Mouse (Mus musculus): ENCODE measurements around the gene Spata31d1a. TPM values are rescaled to one million over a fixed set of nuclear protein-coding genes. Genes with fewer than 3 reads are reported as not detected.
"Not testable (repeated sequence)": the region's sequence is repeated elsewhere in the genome, so short reads cannot be mapped to it uniquely, and the experiment has no call there.

Spata31d1a gene
- not detected for total RNA-seq (2021)
- long read RNA-seq, experiment 1: 0 reads
- long read RNA-seq, experiment 2: 0 reads

GRCm38 (mm10) chr13:59710230-59710629, at the start of gene Spata31d1a:
Gene Spata31d1a, minus strand, starts transcription at chr13:59710330.
- intact Hi-C loops (cut with DNase I; ENCODE audit: low total_unique reads): no loop called here

GRCm38 (mm10) chr13:59756906-59757305, 46.8 kb upstream of the Spata31d1a start:
- intact Hi-C loops (cut with DNase I; ENCODE audit: low total_unique reads): no loop called here
- no peak for DNase-seq

More at GRCm38 (mm10) chr13:59710230-59710629, at the start of gene Spata31d1a:
- DNase-seq: no peak

- DNase-seq: no peak
- intact Hi-C loops (cut with DNase I; ENCODE audit: low total_unique reads): no loop called here
These were observed 40.2 kb upstream of the Spata31d1a start for GRCm38 (mm10) chr13:59750310-59750709.

GRCm38 (mm10) chr13:59746711-59747110, 36.6 kb upstream of the Spata31d1a start, which contains the start of gene 1700014D04Rik:
Gene 1700014D04Rik, minus strand, starts transcription at chr13:59746752.
- DNase-seq: no peak
- intact Hi-C loops (cut with DNase I; ENCODE audit: low total_unique reads): no loop called here

GRCm38 (mm10) chr13:59746164-59746563, 36.0 kb upstream of the Spata31d1a start:
- no peak for DNase-seq
- intact Hi-C loops (cut with DNase I; ENCODE audit: low total_unique reads): no loop called here

- no peak for DNase-seq
- intact Hi-C loops (cut with DNase I; ENCODE audit: low total_unique reads): no loop called here
These were observed 35.3 kb upstream of the Spata31d1a start for GRCm38 (mm10) chr13:59745462-59745861.

- intact Hi-C loops (cut with DNase I; ENCODE audit: low total_unique reads): no loop called here
- DNase-seq: peak; percentile 18
These were observed 31.6 kb upstream of the Spata31d1a start for GRCm38 (mm10) chr13:59741697-59742096.

GRCm38 (mm10) chr13:59741096-59741495, 31.0 kb upstream of the Spata31d1a start:
- intact Hi-C loops (cut with DNase I; ENCODE audit: low total_unique reads): no loop called here
- no peak for DNase-seq

- DNase-seq: no peak
- intact Hi-C loops (cut with DNase I; ENCODE audit: low total_unique reads): no loop called here
These were observed 29.3 kb upstream of the Spata31d1a start for GRCm38 (mm10) chr13:59739397-59739796.

- intact Hi-C loops (cut with DNase I; ENCODE audit: low total_unique reads): no loop called here
- DNase-seq: no peak
These were observed 28.3 kb upstream of the Spata31d1a start for GRCm38 (mm10) chr13:59738455-59738854.

- intact Hi-C loops (cut with DNase I; ENCODE audit: low total_unique reads): no loop called here
- no peak for DNase-seq
These were observed 25.1 kb upstream of the Spata31d1a start for GRCm38 (mm10) chr13:59735190-59735589.

- DNase-seq; intact Hi-C loops (cut with DNase I; ENCODE audit: low total_unique reads): not testable (repeated sequence)
These were observed 24.2 kb upstream of the Spata31d1a start for GRCm38 (mm10) chr13:59734347-59734746.

- intact Hi-C loops (cut with DNase I; ENCODE audit: low total_unique reads): no loop called here
- no peak for DNase-seq
These were observed 23.8 kb upstream of the Spata31d1a start for GRCm38 (mm10) chr13:59733936-59734335.

- intact Hi-C loops (cut with DNase I; ENCODE audit: low total_unique reads): no loop called here
- DNase-seq: no peak
These were observed 21.5 kb upstream of the Spata31d1a start, which contains the start of gene Spata31d1d for GRCm38 (mm10) chr13:59731652-59732051. Gene Spata31d1d, minus strand, starts transcription at chr13:59731752.

- peak; percentile 77 for DNase-seq
- intact Hi-C loops (cut with DNase I; ENCODE audit: low total_unique reads): loop anchor here (5.0 kb wide), 2 partner anchors 111 to 211 kb away; no protein-coding TSS in a partner anchor
These were observed 18.4 kb upstream of the Spata31d1a start for GRCm38 (mm10) chr13:59728378-59729093.

- intact Hi-C loops (cut with DNase I; ENCODE audit: low total_unique reads): loop anchor here (5.0 kb wide), 2 partner anchors 109 to 209 kb away; no protein-coding TSS in a partner anchor
- no peak for DNase-seq
These were observed 16.2 kb upstream of the Spata31d1a start for GRCm38 (mm10) chr13:59726139-59726867.

- DNase-seq; intact Hi-C loops (cut with DNase I; ENCODE audit: low total_unique reads): not testable (repeated sequence)
These were observed 12.0 kb upstream of the Spata31d1a start for GRCm38 (mm10) chr13:59722089-59722488.

GRCm38 (mm10) chr13:59719475-59719874, 9.3 kb upstream of the Spata31d1a start:
- DNase-seq: no peak
- intact Hi-C loops (cut with DNase I; ENCODE audit: low total_unique reads): no loop called here

- DNase-seq; intact Hi-C loops (cut with DNase I; ENCODE audit: low total_unique reads): not testable (repeated sequence)
These were observed 8.8 kb upstream of the Spata31d1a start for GRCm38 (mm10) chr13:59718857-59719440.

GRCm38 (mm10) chr13:59713710-59714109, 3.6 kb upstream of the Spata31d1a start:
- DNase-seq: no peak
- intact Hi-C loops (cut with DNase I; ENCODE audit: low total_unique reads): no loop called here
